Mouse (Mus musculus) heart, embryonic 14.5 days (tissue): ENCODE measurements at regions not wholly inside any gene's neighbourhood (a gene's known extent, or its start where the extent isn't known, plus 50 kb on each side); places are given as distances from the start of the nearest gene placed in this dataset.

Experiments used
- ATAC-seq: fragments of 200-750 bp; cut with Nextera tagmentation; 2 replicates; pipeline ENCODE4 v1.8.0; 2017; ENCODE audit warnings: low read depth, moderate TSS enrichment; ENCODE audit not compliant: insufficient number of reproducible peaks, insufficient read depth, low FRiP score
- H3K27ac ChIP-seq, 2 experiments: fragments of 200-500 bp in 1 of 2; fragments of 300-500 bp in 1 of 2; sonication (generic) in 1 of 2; replicated peaks in 1 of 2; 2 replicates each; pipeline ENCODE4 v1.5.1; 2012 to 2014; ENCODE audit warnings: low read depth in 2 of 2, low read length in 2 of 2, control low read depth in 1 of 2, mild to moderate bottlenecking in 1 of 2, mixed read lengths in 1 of 2; ENCODE audit not compliant: control insufficient read depth in 1 of 2, insufficient read depth in 1 of 2
- H3K27me3 ChIP-seq: fragments of 300-500 bp; sonication (generic); 2 replicates; pipeline ENCODE4 v1.6.1; 2014; ENCODE audit warnings: mild to moderate bottlenecking, low read length, control low read depth; ENCODE audit not compliant: control insufficient read depth, insufficient read depth
- H3K36me3 ChIP-seq: fragments of 300-500 bp; sonication (generic); 2 replicates; pipeline ENCODE4 v1.6.1; 2014; ENCODE audit warnings: mild to moderate bottlenecking, control low read depth, low read length, mixed read lengths; ENCODE audit not compliant: control insufficient read depth, insufficient read depth
- H3K4me1 ChIP-seq, 2 experiments: fragments of 200-500 bp in 1 of 2; fragments of 300-500 bp in 1 of 2; sonication (generic) in 1 of 2; 2 replicates each; pipeline ENCODE4 v1.6.1; 2012 to 2014; ENCODE audit warnings: low read length in 2 of 2, control low read depth in 1 of 2, mixed read lengths in 1 of 2; ENCODE audit not compliant: control insufficient read depth in 2 of 2, insufficient read depth in 2 of 2
- H3K4me2 ChIP-seq: fragments of 300-500 bp; sonication (generic); 2 replicates; pipeline ENCODE4 v1.6.1; 2014; ENCODE audit warnings: mild to moderate bottlenecking, low read length
- H3K4me3 ChIP-seq, 2 experiments: fragments of 200-500 bp in 1 of 2; fragments of 300-500 bp in 1 of 2; sonication (generic) in 1 of 2; 2 replicates each; pipeline ENCODE4 v1.5.1; 2012 to 2014; ENCODE audit warnings: low read length in 2 of 2, mild to moderate bottlenecking in 2 of 2, control low read depth in 1 of 2, low read depth in 1 of 2, moderate library complexity in 1 of 2; ENCODE audit not compliant: control insufficient read depth in 1 of 2, insufficient read depth in 1 of 2
- H3K9ac ChIP-seq: fragments of 300-500 bp; sonication (generic); 2 replicates; pipeline ENCODE4 v1.6.1; 2014; ENCODE audit warnings: mild to moderate bottlenecking, low read length
- H3K9me3 ChIP-seq: fragments of 300-500 bp; sonication (generic); 2 replicates; pipeline ENCODE4 v1.6.1; 2016; ENCODE audit warnings: low read length, control low read depth; ENCODE audit not compliant: control insufficient read depth
- WGBS: fragments of 180-500 bp; shearing (Covaris S2); extraction: QIAGEN DNeasy Blood & Tissue Kit; methylation state at CpG from one replicate; pipeline ENCODE4 v1.1.7; 2014; 5-methylcytosine and 5-hydroxymethylcytosine counted together

DNA sequence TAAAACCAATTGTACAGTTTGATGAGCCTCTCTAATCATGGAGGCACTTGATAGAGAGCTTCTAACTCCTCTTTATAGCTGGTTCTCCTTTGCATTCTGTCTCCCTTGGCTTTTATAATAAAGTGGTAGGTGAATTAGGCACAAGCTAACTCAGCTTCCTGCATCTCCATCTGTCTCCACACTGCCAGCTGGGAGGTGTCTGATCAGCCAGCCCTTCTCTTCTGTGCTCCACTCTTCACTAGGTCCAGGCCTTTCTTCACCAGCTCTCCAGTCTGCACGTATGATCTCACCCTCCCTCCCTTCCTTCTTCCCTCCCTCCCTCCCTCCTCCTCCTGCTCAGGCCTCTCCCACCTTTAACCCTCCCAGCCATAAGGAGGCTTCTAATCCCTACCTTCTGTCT lies 136.2 kb downstream of the Rchy1 start:
- H3K27me3 ChIP-seq: no peaks in the 10 kb centered on the region
- no peak overlapping the region for H3K4me2 ChIP-seq
- H3K36me3 ChIP-seq: no peaks in the 10 kb centered on the region
- H3K9me3 ChIP-seq: 0 out of 2 replicates have a peak, but pooled peaks cover 6% of the 10 kb centered on the region
- H3K27ac ChIP-seq: no peak overlapping the region
- no peak overlapping the region for H3K4me3 ChIP-seq
- H3K4me1 ChIP-seq: no peaks in the 10 kb centered on the region
- no peak overlapping the region for H3K9ac ChIP-seq
- ATAC-seq: no peak
- WGBS: 13% methylated on average over 1 of the region's 1 CpGs

DNA sequence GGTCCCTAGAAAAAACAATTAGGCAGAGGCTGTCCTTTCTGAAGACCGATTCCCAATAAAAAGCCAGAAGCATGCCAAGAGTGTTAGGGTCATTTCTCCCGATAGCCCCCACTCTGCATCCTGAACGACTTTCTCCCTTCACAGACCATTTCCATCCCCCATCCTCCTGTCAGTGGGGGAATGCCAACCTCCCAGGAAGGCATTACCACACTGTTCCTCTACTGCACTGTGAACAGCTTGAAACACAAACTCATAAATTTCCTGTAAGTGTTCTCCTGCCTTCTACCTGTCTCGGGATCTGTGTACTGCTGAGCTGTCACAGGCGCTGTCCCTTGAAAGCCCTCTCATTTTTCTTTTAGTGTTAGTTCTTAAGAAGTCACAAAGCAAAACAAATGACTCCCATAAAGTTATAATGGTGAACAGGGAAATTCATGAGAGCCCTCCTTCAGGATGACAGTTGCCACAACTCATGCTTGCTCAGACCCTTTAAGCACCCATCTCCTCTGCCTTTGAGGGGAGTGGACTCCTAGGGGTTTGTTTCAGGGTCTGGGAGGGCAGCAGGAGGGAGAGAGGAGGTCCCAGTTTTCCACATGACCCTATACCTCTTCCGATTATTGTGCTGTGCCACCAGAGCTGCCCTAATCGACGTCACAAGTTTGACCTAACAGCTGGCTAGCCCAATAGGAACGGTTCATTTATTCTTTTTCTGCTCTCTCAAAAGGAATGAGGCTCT lies 139.9 kb downstream of the Rchy1 start:
- no peak for ATAC-seq
- Histone ChIP-seq H3K4me1 (no peaks in the 10 kb centered on the region), H3K36me3 (no peaks in the 10 kb centered on the region), H3K4me3 (no peak overlapping the region), H3K9ac (no peak overlapping the region), H3K4me2 (no peak overlapping the region), H3K9me3 (0 out of 2 replicates have a peak, but pooled peaks cover 6% of the 10 kb centered on the region), H3K27ac (no peak overlapping the region), H3K27me3 (no peaks in the 10 kb centered on the region)
- WGBS: 72% methylated on average over 9 of the region's 9 CpGs

DNA sequence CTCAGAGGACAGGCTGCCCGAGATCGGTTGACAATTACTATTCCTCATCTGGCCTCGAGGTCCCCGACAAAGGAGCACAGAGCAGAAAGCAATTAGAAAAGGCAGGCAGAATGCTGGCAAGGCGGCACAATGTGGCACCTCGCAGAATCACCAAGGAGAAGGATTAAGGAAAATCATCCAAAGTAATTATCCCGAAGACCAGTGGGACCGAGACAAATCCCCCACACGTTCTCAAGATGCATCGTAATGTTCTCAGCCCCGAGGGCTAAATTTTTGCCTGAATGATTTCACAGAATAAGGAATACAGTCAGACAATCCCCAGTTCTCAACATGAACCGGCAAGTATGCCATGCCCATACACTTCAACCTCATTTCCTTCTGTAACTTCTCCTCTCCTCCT lies 144.1 kb downstream of the Rchy1 start:
- Histone ChIP-seq H3K27ac (no peak overlapping the region), H3K4me1 (peaks cover 0 to 6% of the 10 kb centered on the region in 2 experiments; a peak in 2 of 4 replicates), H3K4me2 (no peak overlapping the region), H3K4me3 (no peak overlapping the region), H3K36me3 (no peaks in the 10 kb centered on the region), H3K9me3 (no peaks in the 10 kb centered on the region), H3K27me3 (no peaks in the 10 kb centered on the region), H3K9ac (no peak overlapping the region)
- 84% methylated on average over 12 of the region's 12 CpGs for WGBS
- ATAC-seq: no peak

DNA sequence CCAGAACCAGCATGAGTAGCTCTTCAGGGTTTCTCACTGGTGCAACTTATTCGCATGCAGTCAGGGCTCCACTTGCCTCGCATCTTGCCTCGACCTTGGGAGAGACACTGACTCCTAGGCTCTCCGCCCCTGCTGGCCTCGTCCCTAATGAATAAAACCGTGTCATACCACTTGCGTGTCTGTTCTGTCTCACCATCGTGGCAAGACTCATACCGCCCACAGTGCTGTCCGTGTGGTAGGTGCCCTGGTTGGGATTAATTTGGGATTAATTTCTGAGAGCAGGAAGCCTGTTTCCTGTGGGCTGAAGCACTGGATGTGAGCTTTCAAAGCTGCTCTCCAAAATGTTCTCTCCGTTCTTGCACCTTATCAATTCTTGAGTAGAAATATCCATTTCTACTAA lies 144.7 kb downstream of the Rchy1 start:
- 77% methylated on average over 11 of the region's 11 CpGs for WGBS
- Histone ChIP-seq H3K9ac (no peak overlapping the region), H3K36me3 (no peaks in the 10 kb centered on the region), H3K4me2 (no peak overlapping the region), H3K4me3 (no peak overlapping the region), H3K27me3 (no peaks in the 10 kb centered on the region), H3K27ac (no peak overlapping the region), H3K4me1 (peaks cover 0 to 6% of the 10 kb centered on the region in 2 experiments; a peak in 2 of 4 replicates), H3K9me3 (no peaks in the 10 kb centered on the region)
- no peak for ATAC-seq

DNA sequence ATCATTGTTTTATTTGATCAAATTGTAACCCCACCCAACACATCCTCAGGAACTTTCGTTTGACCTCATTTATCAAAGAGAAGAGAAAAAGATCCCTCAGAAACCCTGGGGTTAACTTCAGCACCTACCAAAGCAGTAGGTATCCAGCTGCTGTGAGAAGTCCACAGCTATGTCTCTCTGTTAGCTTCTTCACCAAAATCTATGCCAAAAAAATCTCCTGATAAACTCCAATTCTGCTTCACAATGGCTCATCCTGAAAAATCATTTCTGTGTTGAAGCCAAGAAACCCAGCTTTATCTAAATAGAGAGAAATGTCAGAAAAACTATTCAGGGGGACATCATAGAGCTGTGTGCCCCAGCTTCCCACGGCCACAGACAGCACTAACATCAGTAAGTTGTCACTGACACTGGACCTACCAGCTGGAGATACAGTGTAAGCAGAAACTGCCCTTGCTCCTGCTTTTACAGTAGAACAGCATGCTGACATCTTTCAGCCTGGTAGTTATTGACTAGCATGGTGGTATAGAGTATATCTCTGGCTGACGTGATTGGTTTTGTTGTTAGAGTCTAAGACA lies 146.4 kb downstream of the Rchy1 start:
- Histone ChIP-seq H3K4me1 (peaks cover 0 to 6% of the 10 kb centered on the region in 2 experiments; a peak in 2 of 4 replicates), H3K9me3 (no peaks in the 10 kb centered on the region), H3K36me3 (no peaks in the 10 kb centered on the region), H3K4me3 (no peak overlapping the region), H3K4me2 (no peak overlapping the region), H3K27me3 (no peaks in the 10 kb centered on the region), H3K27ac (no peak overlapping the region), H3K9ac (no peak overlapping the region)
- no peak for ATAC-seq
- 74% methylated on average over 3 of the region's 3 CpGs for WGBS

DNA sequence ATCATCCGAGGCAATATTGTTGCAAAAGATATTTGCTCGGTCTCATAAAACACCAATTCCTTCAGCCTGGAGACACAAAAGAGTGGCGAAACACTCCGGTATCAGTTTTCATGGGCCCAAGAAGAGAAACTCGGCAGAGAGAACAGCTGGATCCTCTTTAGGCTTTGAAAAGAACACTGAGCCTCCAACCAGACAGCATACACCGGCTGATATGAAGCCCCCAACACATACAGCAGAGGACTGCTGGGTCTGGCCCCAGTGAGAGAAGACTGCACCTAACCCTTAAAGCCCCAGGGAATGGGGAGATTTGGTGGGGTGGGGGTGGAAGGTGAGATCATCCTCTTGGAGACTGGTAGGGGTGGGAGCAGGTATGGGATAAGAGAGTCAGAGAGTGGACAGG lies 147.9 kb downstream of the Rchy1 start:
- Histone ChIP-seq H3K4me1 (peaks cover 0 to 6% of the 10 kb centered on the region in 2 experiments; a peak in 2 of 4 replicates), H3K27me3 (no peaks in the 10 kb centered on the region), H3K4me3 (no peak overlapping the region), H3K4me2 (no peak overlapping the region), H3K36me3 (no peaks in the 10 kb centered on the region), H3K9ac (no peak overlapping the region), H3K9me3 (no peaks in the 10 kb centered on the region), H3K27ac (no peak overlapping the region)
- ATAC-seq: no peak
- 76% methylated on average over 6 of the region's 6 CpGs for WGBS

DNA sequence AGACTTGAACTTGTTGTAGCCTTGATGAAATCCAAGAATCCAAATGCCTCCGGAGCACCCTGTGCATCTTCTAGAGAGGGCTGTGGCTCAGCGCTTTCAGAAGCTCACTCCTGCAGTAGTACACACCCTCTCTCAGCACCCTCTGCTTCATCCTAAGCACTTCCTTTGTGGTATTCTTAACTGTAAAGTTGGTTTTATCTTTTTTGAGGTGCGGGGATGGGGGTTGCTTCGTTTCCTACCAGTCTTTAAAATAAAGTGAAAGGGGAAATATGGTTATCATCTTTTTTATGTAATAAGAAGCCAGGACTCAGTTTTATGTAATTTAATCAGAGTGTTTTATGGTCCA lies 148.5 kb downstream of the Rchy1 start:
- WGBS: 35% methylated on average over 4 of the region's 4 CpGs
- no peak for ATAC-seq
- no peaks in the 10 kb centered on the region for H3K27me3 ChIP-seq
- H3K9me3 ChIP-seq: no peaks in the 10 kb centered on the region
- H3K4me3 ChIP-seq: no peak overlapping the region
- no peak overlapping the region for H3K27ac ChIP-seq
- peaks cover 0 to 6% of the 10 kb centered on the region in 2 experiments; a peak in 2 of 4 replicates for H3K4me1 ChIP-seq
- no peaks in the 10 kb centered on the region for H3K36me3 ChIP-seq
- no peak overlapping the region for H3K4me2 ChIP-seq
- H3K9ac ChIP-seq: no peak overlapping the region
